Mouse (Mus musculus) CH12.LX (cell line): ENCODE results near the gene Tmem178b. TPM values are rescaled to one million over a fixed set of nuclear protein-coding genes. Genes with fewer than 3 reads are reported as not detected.

Experiments
- DNase-seq: peaks from one replicate; pipeline ENCODE4 v3.0.0-alpha.2; 2013; ENCODE audit errors: extremely low read depth
- H3K27ac ChIP-seq: 2 replicates; pipeline ENCODE4 v1.5.1; 2012; ENCODE audit warnings: low read depth, mild to moderate bottlenecking, control low read depth, moderate library complexity; ENCODE audit not compliant: insufficient read depth
- H3K27me3 ChIP-seq: replicated peaks from 2 replicates; pipeline ENCODE3; 2012; ENCODE audit warnings: inconsistent platforms
- H3K36me3 ChIP-seq, 2 experiments: replicated peaks in 1 of 2; 2 replicates each; pipeline versions ENCODE3 to v1.6.1; 2012; ENCODE audit warnings: inconsistent platforms in 1 of 2, low read length in 1 of 2, mild to moderate bottlenecking in 1 of 2, mixed read lengths in 1 of 2, moderate library complexity in 1 of 2; ENCODE audit not compliant: control insufficient read depth in 1 of 2, insufficient read depth in 1 of 2
- H3K4me1 ChIP-seq, 2 experiments: 2 replicates each; pipeline ENCODE4 v1.6.1; 2012; ENCODE audit warnings: inconsistent platforms in 1 of 2, moderate library complexity in 1 of 2; ENCODE audit not compliant: insufficient read depth in 2 of 2, control insufficient read depth in 1 of 2
- H3K4me2 ChIP-seq: 2 replicates; pipeline ENCODE4 v1.6.1; 2012; ENCODE audit warnings: low read depth, mild to moderate bottlenecking, control low read depth; ENCODE audit not compliant: poor library complexity, insufficient read depth, severe bottlenecking
- H3K4me3 ChIP-seq, 3 experiments: fragments of 150-350 bp in 1 of 3; sonication (generic) in 1 of 3; replicated peaks in 1 of 3; 2 replicates each; pipeline versions ENCODE3 to v1.5.1; 2011 to 2012; ENCODE audit warnings: low read depth in 2 of 3, low read length in 2 of 3, mild to moderate bottlenecking in 2 of 3, moderate library complexity in 2 of 3, control low read depth in 1 of 3, improper control_type of control experiment in 1 of 3, inconsistent platforms in 1 of 3, mixed read lengths in 1 of 3; ENCODE audit not compliant: poor library complexity in 1 of 3
- H3K79me2 ChIP-seq: replicated peaks from 2 replicates; pipeline ENCODE4 v1.6.1; 2012; ENCODE audit warnings: mild to moderate bottlenecking, moderate library complexity; ENCODE audit not compliant: control insufficient read depth, poor library complexity, insufficient read depth, severe bottlenecking; ENCODE audit errors: extremely low read depth
- H3K9ac ChIP-seq: 2 replicates; pipeline ENCODE4 v1.6.1; 2012; ENCODE audit warnings: low read depth, mild to moderate bottlenecking, control low read depth, moderate library complexity; ENCODE audit not compliant: insufficient read depth
- H3K9me3 ChIP-seq: replicated peaks from 2 replicates; pipeline ENCODE3; 2012; ENCODE audit warnings: low read length, inconsistent platforms, mixed read lengths
- BHLHE40 ChIP-seq: IDR thresholded peaks from 2 replicates; pipeline ENCODE4 v1.6.1; 2011; ENCODE audit warnings: mild to moderate bottlenecking, low read depth, low read length, improper control_type of control experiment
- CHD1 ChIP-seq: IDR thresholded peaks from 2 replicates; pipeline ENCODE4 v1.6.1; 2012; ENCODE audit warnings: low read depth, low read length, improper control_type of control experiment, inconsistent platforms
- CHD2 ChIP-seq: IDR thresholded peaks from 2 replicates; pipeline ENCODE4 v1.6.1; 2011; ENCODE audit warnings: low read length, improper control_type of control experiment
- CTCF ChIP-seq, 2 experiments: IDR thresholded peaks in 1 of 2; conservative IDR thresholded peaks in 1 of 2; 2 replicates each; pipeline ENCODE4 v1.5.1; 2011 to 2012; ENCODE audit warnings: low read depth in 2 of 2, low read length in 2 of 2, improper control_type of control experiment in 1 of 2, inconsistent platforms in 1 of 2, mild to moderate bottlenecking in 1 of 2, moderate library complexity in 1 of 2
- E2F4 ChIP-seq: IDR thresholded peaks from 2 replicates; pipeline ENCODE4 v1.6.1; 2011; ENCODE audit warnings: low read depth, low read length, improper control_type of control experiment; ENCODE audit not compliant: insufficient replicate concordance
- ELF1 ChIP-seq: IDR thresholded peaks from 2 replicates; pipeline ENCODE4 v1.6.1; 2014; ENCODE audit warnings: low read depth, mild to moderate bottlenecking, inconsistent platforms, low read length, improper control_type of control experiment
- HCFC1 ChIP-seq: IDR thresholded peaks from 2 replicates; pipeline ENCODE4 v1.6.1; 2012; ENCODE audit warnings: low read depth, mild to moderate bottlenecking, inconsistent platforms, low read length, improper control_type of control experiment
- IRF4 ChIP-seq: IDR thresholded peaks from 2 replicates; pipeline ENCODE4 v1.6.1; 2014; ENCODE audit warnings: low read depth, mild to moderate bottlenecking, inconsistent platforms, low read length, improper control_type of control experiment
- JUN ChIP-seq: IDR thresholded peaks from 2 replicates; pipeline ENCODE4 v1.6.1; 2011; ENCODE audit warnings: low read depth, mild to moderate bottlenecking, low read length, improper control_type of control experiment, moderate library complexity; ENCODE audit not compliant: insufficient read depth
- JUND ChIP-seq: conservative IDR thresholded peaks from 2 replicates; pipeline ENCODE4 v1.6.1; 2011; ENCODE audit warnings: low read depth, low read length, improper control_type of control experiment
- MAFK ChIP-seq: IDR thresholded peaks from 2 replicates; pipeline ENCODE4 v1.6.1; 2011; ENCODE audit warnings: low read length, improper control_type of control experiment; ENCODE audit not compliant: insufficient replicate concordance
- MEF2A ChIP-seq: IDR thresholded peaks from 2 replicates; pipeline ENCODE4 v1.6.1; 2014; ENCODE audit warnings: low read depth, mild to moderate bottlenecking, inconsistent platforms, low read length, improper control_type of control experiment, borderline replicate concordance
- MXI1 ChIP-seq: IDR thresholded peaks from 2 replicates; pipeline ENCODE4 v1.6.1; 2011; ENCODE audit warnings: mild to moderate bottlenecking, low read depth, low read length, improper control_type of control experiment
- MYC ChIP-seq: IDR thresholded peaks from 2 replicates; pipeline ENCODE4 v1.6.1; 2011; ENCODE audit warnings: low read depth, mild to moderate bottlenecking, improper control_type of control experiment, low read length
- NELFE ChIP-seq: IDR thresholded peaks from 2 replicates; pipeline ENCODE4 v1.6.1; 2011; ENCODE audit warnings: low read depth, low read length, improper control_type of control experiment
- PAX5 ChIP-seq: IDR thresholded peaks from 2 replicates; pipeline ENCODE4 v1.6.1; 2012; ENCODE audit warnings: low read length, inconsistent platforms, mixed read lengths
- POLR2A ChIP-seq: IDR thresholded peaks from 2 replicates; pipeline ENCODE4 v1.6.1; 2011; ENCODE audit warnings: low read depth, mild to moderate bottlenecking, improper control_type of control experiment, low read length
- RCOR1 ChIP-seq: conservative IDR thresholded peaks from 2 replicates; pipeline ENCODE4 v1.6.1; 2012; ENCODE audit warnings: low read depth, mild to moderate bottlenecking, inconsistent platforms, low read length, improper control_type of control experiment
- SMC3 ChIP-seq: IDR thresholded peaks from 2 replicates; pipeline ENCODE4 v1.6.1; 2011; ENCODE audit warnings: low read depth, low read length, improper control_type of control experiment
- TBP ChIP-seq: conservative IDR thresholded peaks from 2 replicates; pipeline ENCODE4 v1.6.1; 2011; ENCODE audit warnings: low read depth, low read length, improper control_type of control experiment
- TCF12 ChIP-seq: IDR thresholded peaks from 2 replicates; pipeline ENCODE4 v1.6.1; 2014; ENCODE audit warnings: low read depth, mild to moderate bottlenecking, inconsistent platforms, low read length, improper control_type of control experiment
- UBTF ChIP-seq: IDR thresholded peaks from 2 replicates; pipeline ENCODE4 v1.6.1; 2012; ENCODE audit warnings: low read depth, mild to moderate bottlenecking, inconsistent platforms, low read length, improper control_type of control experiment, moderate library complexity
- USF1 ChIP-seq: IDR thresholded peaks from 2 replicates; pipeline ENCODE4 v1.6.1; 2014; ENCODE audit warnings: low read depth, mild to moderate bottlenecking, inconsistent platforms, low read length, improper control_type of control experiment
- USF2 ChIP-seq: conservative IDR thresholded peaks from 2 replicates; pipeline ENCODE4 v1.6.1; 2011; ENCODE audit warnings: low read depth, low read length, improper control_type of control experiment
- ZMIZ1 ChIP-seq: IDR thresholded peaks from 2 replicates; pipeline ENCODE4 v1.6.1; 2012; ENCODE audit warnings: low read depth, mild to moderate bottlenecking, inconsistent platforms, low read length, improper control_type of control experiment
- ZNF384 ChIP-seq: IDR thresholded peaks from 2 replicates; pipeline ENCODE4 v1.6.1; 2012; ENCODE audit warnings: low read depth, low read length, improper control_type of control experiment, inconsistent platforms
- dilution Hi-C: fragments of 300-500 bp; cut with MboI; formaldehyde crosslinking; loops from 2 replicates; pipeline ENCODE4 v1.14.3; 2020; ENCODE audit warnings: low sequenced_read_pairs; ENCODE audit not compliant: extremely low pct_unique_long_range_greater_than_20kb, extremely low pct_ligation_motif_present
- in situ Hi-C: fragments of 300-500 bp; cut with MboI; formaldehyde crosslinking; loops from 3 replicates; pipeline ENCODE4 v1.14.3; 2019; ENCODE audit warnings: low sequenced_read_pairs, low pct_ligation_motif_present, low pct_unique_long_range_greater_than_20kb, mixed read lengths
- polyA plus RNA-seq: library from polyadenylated mRNA; unstranded; fragments of >175 nt; gene quantifications from 2 replicates; pipeline ENCODE4 v1.2.1, GENCODE M21; 2012; ENCODE audit warnings: low read depth; ENCODE audit not compliant: insufficient read length
- total RNA-seq, 2 experiments: library from RNA; depleted of rRNA; stranded (reverse); fragments of 300-350 nt in 1 of 2; fragments of >200 nt in 1 of 2; gene quantifications; 2 replicates each; pipeline ENCODE4 v1.2.3; 2012 to 2014

Tmem178b gene
- total and polyA plus RNA-seq, 3 experiments: not detected

DNA sequence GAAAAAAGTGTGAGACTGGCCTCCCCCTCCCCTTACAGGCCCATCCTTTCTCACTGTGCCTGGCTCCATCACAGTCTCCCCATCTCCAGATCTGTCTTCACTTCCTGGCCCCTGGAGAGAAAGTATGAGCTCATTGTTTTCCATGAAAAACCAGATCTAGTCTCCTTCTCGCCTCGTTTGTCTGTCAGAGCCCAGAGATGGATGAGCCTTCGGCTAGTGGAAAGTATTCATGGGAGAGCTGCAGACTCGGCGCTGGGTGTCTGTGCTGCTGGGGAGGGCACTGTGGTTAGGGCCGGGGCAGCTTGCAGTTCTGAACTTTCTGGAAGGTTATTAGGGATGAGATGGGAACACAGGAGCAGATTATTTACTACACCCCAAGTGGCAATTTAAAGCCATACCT is 118.9 kb downstream of the Tmem178b start:
- H3K4me3 ChIP-seq: no peak overlapping the region
- H3K79me2 ChIP-seq: no peaks in the 10 kb centered on the region
- TF ChIP-seq POLR2A (no peak), JUND (no peak), PAX5 (no peak), CHD2 (no peak), RCOR1 (no peak), ZNF384 (no peak), USF1 (no peak), ELF1 (no peak), CHD1 (no peak), MXI1 (no peak), IRF4 (no peak), CTCF (conservative IDR thresholded peaks at IDR 0.05 in 1 of 2, IDR thresholded peaks at IDR 0.05 in 1 of 2; ENCODE audit: low read depth in 2 of 2, low read length in 2 of 2) (no peak), MAFK (no peak), E2F4 (no peak), ZMIZ1 (no peak), USF2 (no peak), SMC3 (no peak), MYC (no peak), JUN (no peak), TCF12 (no peak)
- no peak for DNase-seq
- H3K9me3 ChIP-seq: no peaks in the 10 kb centered on the region
- peaks cover 24% of the 10 kb centered on the region for H3K27me3 ChIP-seq
- in situ Hi-C loops (no loop called here), dilution Hi-C loops (no loop called here)
- H3K36me3 ChIP-seq: no peaks in the 10 kb centered on the region
- H3K4me2 ChIP-seq: peak overlapping the region; percentile 9; the same call in 1 of the 2 replicates
- H3K9ac ChIP-seq: no peak overlapping the region
- no peak overlapping the region for H3K27ac ChIP-seq
- H3K4me1 ChIP-seq: no peaks in the 10 kb centered on the region

- H3K27me3 ChIP-seq: peaks cover 34% of the 10 kb centered on the region
- H3K79me2 ChIP-seq: no peaks in the 10 kb centered on the region
- no peak overlapping the region for H3K9ac ChIP-seq
- DNase-seq: no peak
- H3K4me1 ChIP-seq: no peaks in the 10 kb centered on the region
- no peaks in the 10 kb centered on the region for H3K9me3 ChIP-seq
- TF ChIP-seq TBP: no peak
- TF ChIP-seq BHLHE40: no peak
- no peak for TF ChIP-seq E2F4
- no peak for TF ChIP-seq NELFE
- no peak for TF ChIP-seq PAX5
- TF ChIP-seq HCFC1: no peak
- no peak for TF ChIP-seq UBTF
- TF ChIP-seq TCF12: no peak
- no peak for TF ChIP-seq MEF2A
- TF ChIP-seq USF1: no peak
- no peak for TF ChIP-seq ZNF384
- TF ChIP-seq, all 38 proteins: peak for 0
- dilution Hi-C loops: no loop called here
- H3K36me3 ChIP-seq: no peaks in the 10 kb centered on the region
- no peak overlapping the region for H3K27ac ChIP-seq
- H3K4me2 ChIP-seq: no peak overlapping the region
- H3K4me3 ChIP-seq: no peak overlapping the region
- in situ Hi-C loops: no loop called here
Observed at GRCm38 (mm10) chr6:40006006-40006765, 133.1 kb downstream of the Tmem178b start.
